Mouse (Mus musculus): ENCODE measurements around the gene Neb. TPM values are rescaled to one million over a fixed set of nuclear protein-coding genes. Genes with fewer than 3 reads are reported as not detected.

Neb gene
- polyA plus RNA-seq, 1 experiment from 2014 or later, result 0.99 TPM

DNA sequence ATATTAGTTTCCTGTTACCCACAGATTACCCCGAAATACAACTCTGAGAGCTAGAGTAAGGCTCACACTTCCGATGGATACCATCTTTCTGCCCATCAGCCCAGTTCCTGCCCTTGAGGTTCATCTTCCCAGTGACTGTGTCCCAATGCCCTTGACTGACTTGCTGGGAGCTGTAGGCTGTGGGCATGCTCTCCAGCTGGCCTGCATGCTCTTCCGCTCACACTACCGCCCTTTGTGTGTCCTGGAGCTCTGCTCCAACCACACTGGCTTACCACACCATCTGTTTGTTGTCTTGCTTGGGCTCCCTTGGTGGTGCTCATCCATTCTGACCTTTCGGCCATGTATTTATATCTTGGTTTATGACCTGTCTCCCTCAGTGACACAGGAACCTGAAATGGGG lies 10.6 kb downstream of the Neb start:
- Histone ChIP-seq H3K9ac (ENCODE audit: low read depth, low read length) (no peak overlapping the region), H3K27ac (ENCODE audit: low read depth, low read length) (no peak overlapping the region), H3K4me3 (ENCODE audit: low read length) (no peak overlapping the region), H3K36me3 (ENCODE audit: control insufficient read depth, insufficient read depth, low read length) (no peaks in the 10 kb centered on the region), H3K27me3 (ENCODE audit: control insufficient read depth, insufficient read depth, low read length) (no peaks in the 10 kb centered on the region), H3K9me3 (ENCODE audit: control insufficient read depth, low read length) (no peaks in the 10 kb centered on the region), H3K4me2 (replicated peaks; ENCODE audit: low read depth, low read length) (no peak overlapping the region), H3K4me1 (ENCODE audit: control insufficient read depth, insufficient read depth, low read length) (no peaks in the 10 kb centered on the region)
- WGBS, result 67% methylated on average over 5 of the region's 5 CpGs
- ATAC-seq (ENCODE audit: low FRiP score, low TSS enrichment), result no peak

DNA sequence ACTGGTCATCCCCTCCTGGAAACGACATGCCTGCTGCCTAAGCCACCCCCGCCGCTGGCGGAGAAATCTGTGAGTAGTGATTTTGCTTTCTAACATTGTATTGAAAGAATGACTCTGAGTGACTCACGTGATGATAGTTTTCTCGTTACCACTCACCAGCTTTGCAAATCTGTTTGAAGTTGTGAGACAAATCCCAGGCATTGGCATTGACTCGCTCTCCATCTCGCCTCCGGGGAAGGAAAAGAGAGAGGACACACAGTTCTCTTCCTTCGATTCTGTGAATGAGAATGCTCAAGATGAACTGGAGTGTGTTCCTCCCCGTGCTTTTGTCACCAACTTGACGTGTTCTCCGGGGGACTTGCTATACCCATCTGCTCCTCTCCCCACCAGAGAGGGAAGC lies 11.0 kb downstream of the Neb start:
- no peak for ATAC-seq (ENCODE audit: low FRiP score, low TSS enrichment)
- H3K4me1 ChIP-seq (ENCODE audit: control insufficient read depth, insufficient read depth, low read length), result no peaks in the 10 kb centered on the region
- 71% methylated on average over 13 of the region's 13 CpGs for WGBS
- H3K27me3 ChIP-seq (ENCODE audit: control insufficient read depth, insufficient read depth, low read length), result no peaks in the 10 kb centered on the region
- H3K9me3 ChIP-seq (ENCODE audit: control insufficient read depth, low read length), result no peaks in the 10 kb centered on the region
- H3K4me3 ChIP-seq (ENCODE audit: low read length), result no peak overlapping the region
- no peak overlapping the region for H3K27ac ChIP-seq (ENCODE audit: low read depth, low read length)
- H3K36me3 ChIP-seq (ENCODE audit: control insufficient read depth, insufficient read depth, low read length), result no peaks in the 10 kb centered on the region
- H3K9ac ChIP-seq (ENCODE audit: low read depth, low read length), result no peak overlapping the region
- no peak overlapping the region for H3K4me2 ChIP-seq (replicated peaks; ENCODE audit: low read depth, low read length)

DNA sequence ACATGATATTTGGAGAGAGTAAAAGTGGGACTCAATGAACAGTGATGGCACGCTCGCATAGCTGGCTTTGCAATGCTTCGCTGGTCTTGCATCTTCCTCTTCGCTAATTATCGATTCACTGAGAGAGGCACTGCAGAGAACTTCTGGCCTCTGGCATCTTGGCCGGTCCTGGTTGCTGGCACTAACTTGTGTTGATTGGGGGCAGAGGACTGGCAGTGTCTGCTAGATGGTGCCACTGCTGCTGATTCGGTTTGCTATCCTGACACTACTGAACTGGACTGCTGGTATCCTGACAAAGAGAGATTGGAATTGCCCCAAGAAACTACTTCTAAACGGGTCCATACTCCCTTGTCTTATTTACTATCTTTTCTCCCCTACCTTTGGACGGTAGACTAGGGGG lies 17.2 kb downstream of the Neb start:
- H3K4me3 ChIP-seq (ENCODE audit: low read length), result no peak overlapping the region
- 90% methylated on average over 9 of the region's 9 CpGs for WGBS
- H3K4me1 ChIP-seq (ENCODE audit: control insufficient read depth, insufficient read depth, low read length), result no peaks in the 10 kb centered on the region
- H3K9me3 ChIP-seq (ENCODE audit: control insufficient read depth, low read length), result no peaks in the 10 kb centered on the region
- no peak overlapping the region for H3K9ac ChIP-seq (ENCODE audit: low read depth, low read length)
- no peaks in the 10 kb centered on the region for H3K36me3 ChIP-seq (ENCODE audit: control insufficient read depth, insufficient read depth, low read length)
- H3K4me2 ChIP-seq (replicated peaks; ENCODE audit: low read depth, low read length), result no peak overlapping the region
- no peak overlapping the region for H3K27ac ChIP-seq (ENCODE audit: low read depth, low read length)
- no peaks in the 10 kb centered on the region for H3K27me3 ChIP-seq (ENCODE audit: control insufficient read depth, insufficient read depth, low read length)
- no peak for ATAC-seq (ENCODE audit: low FRiP score, low TSS enrichment)

DNA sequence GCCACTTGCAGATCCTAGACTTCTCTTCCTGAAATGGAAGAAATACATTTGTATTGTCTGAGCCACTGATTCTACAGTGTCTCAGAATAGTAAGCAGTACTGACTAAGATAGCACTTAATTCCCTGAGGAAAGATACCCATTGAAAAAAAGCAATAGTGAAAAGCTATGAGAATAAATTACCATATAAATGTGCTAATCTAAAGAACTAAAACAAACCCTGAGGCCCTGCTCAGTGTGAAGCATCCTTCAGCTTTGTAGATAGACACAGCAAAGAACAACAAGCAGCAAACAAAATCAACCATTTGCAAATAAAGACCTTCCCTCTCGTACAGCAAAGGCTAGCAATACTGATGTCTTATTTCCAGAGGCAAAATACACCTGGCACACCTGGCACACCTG lies 18.6 kb downstream of the Neb start:
- H3K9ac ChIP-seq (ENCODE audit: low read depth, low read length), result no peak overlapping the region
- no peak overlapping the region for H3K27ac ChIP-seq (ENCODE audit: low read depth, low read length)
- H3K4me2 ChIP-seq (replicated peaks; ENCODE audit: low read depth, low read length), result no peak overlapping the region
- ATAC-seq (ENCODE audit: low FRiP score, low TSS enrichment), result no peak
- no peak overlapping the region for H3K4me3 ChIP-seq (ENCODE audit: low read length)
- no peaks in the 10 kb centered on the region for H3K36me3 ChIP-seq (ENCODE audit: control insufficient read depth, insufficient read depth, low read length)
- H3K27me3 ChIP-seq (ENCODE audit: control insufficient read depth, insufficient read depth, low read length), result no peaks in the 10 kb centered on the region
- H3K9me3 ChIP-seq (ENCODE audit: control insufficient read depth, low read length), result no peaks in the 10 kb centered on the region
- 85% methylated on average over 1 of the region's 1 CpGs for WGBS
- no peaks in the 10 kb centered on the region for H3K4me1 ChIP-seq (ENCODE audit: control insufficient read depth, insufficient read depth, low read length)

DNA sequence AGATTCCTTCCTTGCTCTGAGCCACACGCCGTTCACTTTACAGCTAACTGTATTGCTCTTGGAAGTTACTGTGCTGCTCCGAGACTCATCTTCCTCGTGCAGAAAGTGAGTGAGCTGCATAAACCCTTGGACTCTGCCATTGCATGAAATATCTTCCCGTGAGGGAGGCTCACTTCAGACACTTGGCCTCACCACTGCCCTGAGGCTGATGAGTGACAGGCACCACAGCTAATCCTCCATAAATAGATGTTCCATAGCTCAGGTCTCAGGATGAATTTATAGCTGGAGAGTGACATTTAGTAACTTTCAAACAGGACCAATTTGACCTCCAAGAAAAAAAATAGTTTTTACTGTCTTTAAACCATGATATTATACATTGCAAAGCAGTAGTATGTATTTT lies 20.1 kb downstream of the Neb start:
- H3K9ac ChIP-seq (ENCODE audit: low read depth, low read length), result no peak overlapping the region
- no peak for ATAC-seq (ENCODE audit: low FRiP score, low TSS enrichment)
- H3K27ac ChIP-seq (ENCODE audit: low read depth, low read length), result no peak overlapping the region
- H3K4me1 ChIP-seq (ENCODE audit: control insufficient read depth, insufficient read depth, low read length), result no peaks in the 10 kb centered on the region
- no peak overlapping the region for H3K4me2 ChIP-seq (replicated peaks; ENCODE audit: low read depth, low read length)
- H3K4me3 ChIP-seq (ENCODE audit: low read length), result no peak overlapping the region
- H3K36me3 ChIP-seq (ENCODE audit: control insufficient read depth, insufficient read depth, low read length), result no peaks in the 10 kb centered on the region
- no peaks in the 10 kb centered on the region for H3K9me3 ChIP-seq (ENCODE audit: control insufficient read depth, low read length)
- H3K27me3 ChIP-seq (ENCODE audit: control insufficient read depth, insufficient read depth, low read length), result no peaks in the 10 kb centered on the region
- WGBS, result 81% methylated on average over 5 of the region's 5 CpGs

DNA sequence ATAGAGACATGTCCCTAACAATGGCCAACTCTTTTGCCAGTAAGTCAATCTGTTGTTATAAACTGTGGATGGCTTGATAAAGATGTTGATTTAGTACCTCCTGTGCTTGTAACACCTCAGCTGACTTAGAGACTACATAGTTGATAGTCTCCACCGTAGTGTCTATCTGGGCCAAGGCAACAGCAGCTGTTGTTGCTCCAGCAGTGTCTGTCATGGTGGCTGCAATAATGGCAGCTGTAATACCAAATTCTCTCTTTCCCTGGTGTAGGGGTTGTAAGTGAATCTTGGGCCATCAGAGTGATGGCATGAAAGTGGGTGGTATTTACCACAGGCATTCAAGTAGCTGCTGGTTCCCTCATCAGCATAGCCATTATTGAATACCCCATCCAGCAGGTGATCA lies 27.2 kb downstream of the Neb start:
- ATAC-seq (ENCODE audit: low FRiP score, low TSS enrichment), result no peak
- H3K9ac ChIP-seq (ENCODE audit: low read depth, low read length), result no peak overlapping the region
- H3K27me3 ChIP-seq (ENCODE audit: control insufficient read depth, insufficient read depth, low read length), result no peaks in the 10 kb centered on the region
- no peak overlapping the region for H3K4me2 ChIP-seq (replicated peaks; ENCODE audit: low read depth, low read length)
- WGBS, result 87% methylated on average over 1 of the region's 1 CpGs
- H3K27ac ChIP-seq (ENCODE audit: low read depth, low read length), result no peak overlapping the region
- no peaks in the 10 kb centered on the region; the same call in 1 of the 2 replicates for H3K9me3 ChIP-seq (ENCODE audit: control insufficient read depth, low read length)
- no peak overlapping the region for H3K4me3 ChIP-seq (ENCODE audit: low read length)
- H3K36me3 ChIP-seq (ENCODE audit: control insufficient read depth, insufficient read depth, low read length), result no peaks in the 10 kb centered on the region
- no peaks in the 10 kb centered on the region for H3K4me1 ChIP-seq (ENCODE audit: control insufficient read depth, insufficient read depth, low read length)

DNA sequence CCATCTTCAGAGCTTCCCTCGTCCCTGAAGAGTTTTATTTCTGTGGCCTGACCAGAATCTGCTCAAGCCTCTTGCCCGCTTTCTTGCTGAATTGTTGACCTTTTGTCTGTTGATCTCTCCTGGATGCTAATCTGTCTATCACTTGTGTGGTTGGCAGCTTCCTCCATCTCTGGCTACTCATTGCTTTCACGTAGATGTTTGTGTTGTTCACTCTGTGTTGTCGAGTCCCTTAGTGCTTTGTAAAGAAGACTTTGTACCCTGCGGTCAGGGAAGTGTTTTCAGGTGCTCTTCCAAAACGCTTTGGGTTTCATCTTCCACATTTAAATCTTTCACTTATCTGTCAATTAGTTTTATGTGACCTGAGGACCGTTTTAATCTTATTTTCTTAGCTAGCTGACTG lies 37.3 kb downstream of the Neb start:
- 68% methylated on average over 7 of the region's 7 CpGs for WGBS
- H3K9me3 ChIP-seq (ENCODE audit: control insufficient read depth, low read length), result no peaks in the 10 kb centered on the region
- no peak overlapping the region for H3K9ac ChIP-seq (ENCODE audit: low read depth, low read length)
- H3K4me2 ChIP-seq (replicated peaks; ENCODE audit: low read depth, low read length), result no peak overlapping the region
- ATAC-seq (ENCODE audit: low FRiP score, low TSS enrichment), result no peak
- no peaks in the 10 kb centered on the region for H3K4me1 ChIP-seq (ENCODE audit: control insufficient read depth, insufficient read depth, low read length)
- no peaks in the 10 kb centered on the region for H3K27me3 ChIP-seq (ENCODE audit: control insufficient read depth, insufficient read depth, low read length)
- H3K4me3 ChIP-seq (ENCODE audit: low read length), result no peak overlapping the region
- H3K27ac ChIP-seq (ENCODE audit: low read depth, low read length), result no peak overlapping the region
- no peaks in the 10 kb centered on the region for H3K36me3 ChIP-seq (ENCODE audit: control insufficient read depth, insufficient read depth, low read length)

DNA sequence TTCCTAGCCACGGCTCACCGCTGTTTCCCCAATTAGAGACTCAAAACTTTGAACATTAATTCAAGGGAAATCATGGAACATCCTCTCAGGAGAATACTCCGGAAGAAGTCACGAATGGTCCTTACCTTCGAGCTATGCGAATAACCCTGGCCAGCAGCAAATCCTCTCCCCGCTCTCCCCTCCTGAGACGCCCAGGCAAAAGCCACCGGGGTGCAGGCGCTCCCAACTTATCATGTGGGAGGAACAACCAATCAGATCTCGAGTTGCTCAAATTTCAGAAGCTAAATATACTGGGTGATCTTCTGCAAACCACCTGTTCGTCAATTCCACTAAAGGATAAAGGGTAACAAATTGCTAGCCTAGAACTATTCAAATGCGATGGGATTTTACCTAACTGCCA lies 42.7 kb downstream of the Neb start:
- no peak overlapping the region for H3K4me2 ChIP-seq (replicated peaks; ENCODE audit: low read depth, low read length)
- no peak overlapping the region for H3K27ac ChIP-seq (ENCODE audit: low read depth, low read length)
- 85% methylated on average over 13 of the region's 13 CpGs for WGBS
- no peaks in the 10 kb centered on the region for H3K4me1 ChIP-seq (ENCODE audit: control insufficient read depth, insufficient read depth, low read length)
- no peaks in the 10 kb centered on the region for H3K36me3 ChIP-seq (ENCODE audit: control insufficient read depth, insufficient read depth, low read length)
- H3K9me3 ChIP-seq (ENCODE audit: control insufficient read depth, low read length), result no peaks in the 10 kb centered on the region
- H3K4me3 ChIP-seq (ENCODE audit: low read length), result no peak overlapping the region
- H3K9ac ChIP-seq (ENCODE audit: low read depth, low read length), result no peak overlapping the region
- H3K27me3 ChIP-seq (ENCODE audit: control insufficient read depth, insufficient read depth, low read length), result no peaks in the 10 kb centered on the region
- no peak for ATAC-seq (ENCODE audit: low FRiP score, low TSS enrichment)

DNA sequence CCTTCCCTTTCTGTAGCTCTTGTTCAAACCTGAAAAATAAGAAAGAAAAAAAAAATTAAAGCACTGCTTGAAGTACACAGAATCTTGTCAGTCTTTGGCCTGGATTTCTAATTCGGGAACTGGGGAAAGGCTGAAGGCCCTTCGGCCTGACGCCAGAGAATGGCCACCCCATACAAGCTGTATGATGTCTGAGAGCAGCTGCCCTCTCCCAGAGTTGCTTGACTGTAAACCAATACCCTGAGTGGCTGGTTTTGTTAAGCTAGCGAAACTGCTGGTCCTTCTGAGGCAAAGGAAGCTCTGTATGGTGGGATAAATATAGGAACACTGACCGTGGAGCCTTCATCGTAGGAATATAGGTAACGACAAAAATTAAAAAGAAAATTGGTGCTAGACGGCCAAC lies 43.2 kb downstream of the Neb start:
- 84% methylated on average over 8 of the region's 8 CpGs for WGBS
- Histone ChIP-seq H3K4me1 (ENCODE audit: control insufficient read depth, insufficient read depth, low read length) (no peaks in the 10 kb centered on the region), H3K9me3 (ENCODE audit: control insufficient read depth, low read length) (no peaks in the 10 kb centered on the region), H3K4me3 (ENCODE audit: low read length) (no peak overlapping the region), H3K27ac (ENCODE audit: low read depth, low read length) (no peak overlapping the region), H3K36me3 (ENCODE audit: control insufficient read depth, insufficient read depth, low read length) (no peaks in the 10 kb centered on the region), H3K9ac (ENCODE audit: low read depth, low read length) (no peak overlapping the region), H3K4me2 (replicated peaks; ENCODE audit: low read depth, low read length) (no peak overlapping the region), H3K27me3 (ENCODE audit: control insufficient read depth, insufficient read depth, low read length) (no peaks in the 10 kb centered on the region)
- ATAC-seq (ENCODE audit: low FRiP score, low TSS enrichment), result no peak

DNA sequence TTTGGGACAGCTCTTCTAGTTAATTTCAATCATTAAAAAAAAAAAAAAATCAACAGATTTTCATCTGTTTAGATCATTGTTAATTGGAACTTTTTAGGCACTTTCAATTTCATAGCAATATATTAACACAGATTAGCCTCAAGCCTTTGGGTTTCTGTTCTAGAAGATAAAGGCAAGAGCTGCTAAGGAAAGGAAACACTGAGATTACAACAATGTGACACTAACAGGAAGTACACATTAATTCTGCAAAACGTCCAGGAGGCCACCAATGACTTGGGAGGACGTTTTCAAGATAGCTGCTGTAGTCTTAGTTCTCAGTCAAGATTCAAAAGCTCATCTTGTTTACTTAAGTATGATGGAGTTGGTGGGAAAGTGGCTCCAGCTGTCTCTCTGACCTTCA lies 44.7 kb downstream of the Neb start:
- Histone ChIP-seq H3K9ac (ENCODE audit: low read depth, low read length) (no peak overlapping the region), H3K4me3 (ENCODE audit: low read length) (no peak overlapping the region), H3K4me1 (ENCODE audit: control insufficient read depth, insufficient read depth, low read length) (no peaks in the 10 kb centered on the region; the same call in 1 of the 2 replicates), H3K27me3 (ENCODE audit: control insufficient read depth, insufficient read depth, low read length) (no peaks in the 10 kb centered on the region), H3K27ac (ENCODE audit: low read depth, low read length) (no peak overlapping the region), H3K4me2 (replicated peaks; ENCODE audit: low read depth, low read length) (no peak overlapping the region), H3K9me3 (ENCODE audit: control insufficient read depth, low read length) (no peaks in the 10 kb centered on the region), H3K36me3 (ENCODE audit: control insufficient read depth, insufficient read depth, low read length) (no peaks in the 10 kb centered on the region)
- no peak for ATAC-seq (ENCODE audit: low FRiP score, low TSS enrichment)
- WGBS, result 16% methylated on average over 2 of the region's 2 CpGs
